Mouse (Mus musculus) intestine, embryonic 15.5 days (tissue): ENCODE results near the gene Nod1. TPM values are rescaled to one million over a fixed set of nuclear protein-coding genes. Genes with fewer than 3 reads are reported as not detected.

Experiments
- polyA plus RNA-seq: library from polyadenylated mRNA; unstranded; fragments of >200 nt; fragmentation: Nextera tagmentation; extraction: Ambion mirVana; gene quantifications from 2 replicates; pipeline ENCODE4 v1.2.1, GENCODE M21; 2015

Gene Nod1
- polyA plus RNA-seq, 1 experiment from 2014 or later = 4.8 TPM

Other genes starting within 250 kb of the Nod1 start
- gene Znrf2, start 155.7 kb downstream of the Nod1 start, polyA plus RNA-seq = 5.8 and 6.5 TPM in 2 replicates
- 8.2 and 10.7 TPM in 2 replicates for gene Ggct, start 20.3 kb upstream of the Nod1 start, polyA plus RNA-seq
- 170 and 172 TPM in 2 replicates for gene Gars, start 65.4 kb upstream of the Nod1 start, polyA plus RNA-seq
- 0.26 and 0.37 TPM in 2 replicates for gene Crhr2, start 160.4 kb upstream of the Nod1 start, polyA plus RNA-seq
- 0.21 and 0.62 TPM in 2 replicates for gene Inmt, start 202.4 kb upstream of the Nod1 start, polyA plus RNA-seq
- gene Mindy4, start 230.8 kb upstream of the Nod1 start, polyA plus RNA-seq = 6.5 and 7.3 TPM in 2 replicates